Mouse (Mus musculus): Measurements from ENCODE around the gene Dicer1. TPM values are rescaled to one million over a fixed set of nuclear protein-coding genes. Genes with fewer than 3 reads are reported as not detected.
"Not testable (repeated sequence)": the region's sequence is repeated elsewhere in the genome, so short reads cannot be mapped to it uniquely, and the experiment has no call there.

Gene Dicer1
- total RNA-seq, 2 experiments from 2014 or later, result 52.3 to 54.4 TPM

DNA sequence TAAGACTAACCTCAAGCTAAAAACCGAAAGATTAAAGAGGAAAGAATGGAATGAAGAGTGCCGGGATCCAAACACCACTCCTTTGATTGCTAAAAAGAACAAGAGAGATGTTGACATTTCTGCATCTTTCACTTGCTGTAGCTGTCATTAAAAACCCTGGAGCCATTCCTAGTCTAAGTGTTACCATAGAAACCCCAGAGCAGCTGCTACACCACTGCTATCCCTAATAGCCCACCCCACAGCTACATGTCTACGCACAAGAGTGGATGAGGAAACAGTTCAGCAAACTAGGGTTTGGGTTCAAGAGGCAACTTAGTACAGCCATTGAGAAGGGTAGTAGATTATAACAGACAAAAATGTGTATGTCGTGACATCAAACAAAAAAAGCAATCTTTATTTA is 8.1 kb downstream of the Dicer1 start:
- no peak for DNase-seq (ENCODE audit: low spot score in 2 of 2)
- intact Hi-C loops (cut with DNase I), result no loop called here

- DNase-seq (ENCODE audit: low spot score in 2 of 2), result no peak
- intact Hi-C loops (cut with DNase I), result no loop called here
Observed at GRCm38 (mm10) chr12:104742247-104742646, 9.5 kb downstream of the Dicer1 start.

DNA sequence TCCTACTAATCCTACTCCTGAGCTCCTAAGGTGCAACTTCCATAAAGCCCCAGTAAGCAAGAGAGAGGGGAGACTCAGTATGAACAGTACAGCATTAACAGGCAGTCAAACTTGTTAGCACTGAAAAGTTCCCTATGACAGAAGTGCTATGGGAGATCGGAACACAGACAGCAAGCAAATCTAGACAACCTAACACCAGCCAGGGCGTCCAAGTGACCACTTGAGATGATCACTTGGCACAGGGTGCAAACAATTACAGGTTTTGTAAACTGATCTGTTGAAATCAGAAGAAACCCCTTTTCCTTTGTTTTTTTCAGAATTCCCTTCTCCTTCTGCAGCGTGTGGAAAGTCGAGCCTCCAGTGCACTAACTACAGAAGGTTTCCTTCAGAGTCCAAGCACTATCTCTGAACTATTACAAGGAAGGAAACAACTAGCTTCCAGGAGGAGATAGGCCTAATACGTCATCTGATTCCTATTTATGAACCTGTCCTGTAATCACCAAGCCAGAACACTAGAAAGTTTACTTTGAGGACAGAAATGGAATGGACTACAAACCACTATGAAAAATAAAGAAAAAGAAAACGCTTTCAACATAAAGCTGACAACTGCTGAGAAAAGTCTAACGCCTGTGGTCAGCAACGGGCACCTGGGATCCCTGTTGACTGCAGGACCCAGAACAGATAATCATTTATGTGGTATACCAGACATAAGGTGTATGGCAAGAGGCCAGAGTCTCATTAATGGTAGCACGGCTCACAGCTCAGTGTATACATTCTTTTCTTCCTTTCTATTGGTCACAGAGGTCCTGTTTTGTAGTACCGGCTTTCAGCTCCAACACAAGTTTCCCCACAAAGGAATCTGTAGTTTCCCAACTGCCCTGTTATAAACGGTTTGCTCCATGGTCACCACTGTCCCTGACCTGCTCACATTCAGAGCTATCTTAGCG is 10.6 kb downstream of the Dicer1 start:
- no peak for DNase-seq (ENCODE audit: low spot score in 2 of 2)
- intact Hi-C loops (cut with DNase I), result no loop called here

GRCm38 (mm10) chr12:104738931-104739330 is 12.8 kb downstream of the Dicer1 start:
- intact Hi-C loops (cut with DNase I), result loop anchor here (10.0 kb wide), 1 partner anchor 286 kb away; no protein-coding TSS in a partner anchor
- no peak for DNase-seq (ENCODE audit: low spot score in 2 of 2)

GRCm38 (mm10) chr12:104738446-104738845 is 13.3 kb downstream of the Dicer1 start:
- intact Hi-C loops (cut with DNase I), result loop anchor here (10.0 kb wide), 1 partner anchor 286 kb away; no protein-coding TSS in a partner anchor
- no peak for DNase-seq (ENCODE audit: low spot score in 2 of 2)

GRCm38 (mm10) chr12:104737666-104738065 is 14.1 kb downstream of the Dicer1 start:
- peak; percentile 48 to 64 for DNase-seq (ENCODE audit: low spot score in 2 of 2)
- intact Hi-C loops (cut with DNase I), result loop anchor here (10.0 kb wide), 1 partner anchor 287 kb away; no protein-coding TSS in a partner anchor

DNA sequence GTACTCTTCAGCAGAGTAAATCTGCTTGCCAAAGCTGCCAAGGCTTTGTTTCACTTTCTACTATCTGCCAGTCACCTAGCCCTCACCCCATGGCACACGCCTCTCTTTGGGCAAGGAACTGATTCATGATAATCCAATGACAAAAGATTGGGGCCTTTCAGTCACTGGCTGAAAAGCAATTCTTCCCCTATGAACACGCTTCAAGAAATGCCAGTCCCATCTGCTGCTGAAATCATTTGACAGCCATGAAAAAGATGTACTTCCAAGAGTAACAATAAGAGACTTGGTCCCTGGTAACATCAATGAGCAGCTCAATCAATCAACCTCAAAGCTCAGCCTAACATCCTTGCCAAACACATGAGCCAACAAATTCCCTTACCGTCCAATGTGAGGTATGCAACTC is 15.8 kb downstream of the Dicer1 start:
- intact Hi-C loops (cut with DNase I), result loop anchor here (10.0 kb wide), 1 partner anchor 289 kb away; no protein-coding TSS in a partner anchor
- DNase-seq (ENCODE audit: low spot score in 2 of 2), result no peak

DNA sequence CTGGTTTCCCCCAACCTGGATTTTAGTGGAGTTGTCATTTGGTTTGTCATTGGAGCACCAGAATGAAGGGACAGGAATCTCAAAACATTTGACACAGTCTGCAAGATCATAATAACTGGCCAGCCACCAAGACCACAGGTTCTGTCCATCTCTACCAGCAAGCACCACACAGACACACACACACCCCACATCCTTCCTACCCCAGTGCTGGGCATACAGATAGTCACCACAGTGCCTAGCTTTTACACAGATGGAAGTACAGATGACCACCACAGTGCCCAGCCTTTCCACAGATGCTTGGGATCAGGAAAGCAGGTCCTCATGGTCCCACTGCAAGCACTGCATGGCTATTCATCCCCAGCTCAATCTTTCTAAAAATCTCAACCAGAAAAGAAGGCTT is 18.6 kb downstream of the Dicer1 start:
- intact Hi-C loops (cut with DNase I), result loop anchor here (10.0 kb wide), 1 partner anchor 292 kb away; no protein-coding TSS in a partner anchor
- DNase-seq (ENCODE audit: low spot score in 2 of 2), result no peak

GRCm38 (mm10) chr12:104731782-104732181 is 20.0 kb downstream of the Dicer1 start:
- no peak for DNase-seq (ENCODE audit: low spot score in 2 of 2)
- intact Hi-C loops (cut with DNase I), result loop anchor here (10.0 kb wide), 1 partner anchor 293 kb away; no protein-coding TSS in a partner anchor

DNA sequence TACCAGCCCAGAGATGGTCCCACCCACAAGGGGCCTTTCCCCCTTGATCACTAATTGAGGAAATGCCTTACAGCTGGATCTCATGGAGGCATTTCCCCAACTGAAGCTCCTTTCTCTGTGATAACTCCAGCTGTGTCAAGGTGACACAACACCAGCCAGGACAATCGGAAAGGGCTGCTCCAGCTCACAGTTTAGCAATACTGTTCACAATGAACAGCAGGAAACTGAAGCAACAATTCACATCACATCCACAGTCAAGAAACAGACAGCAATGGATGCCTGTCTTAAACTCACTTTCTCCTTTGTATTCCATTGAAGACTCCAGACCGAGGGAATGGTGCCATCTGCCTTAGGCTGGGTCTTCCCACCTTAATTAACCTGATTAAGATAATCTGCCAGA is 25.3 kb downstream of the Dicer1 start:
- DNase-seq (ENCODE audit: low spot score in 2 of 2); intact Hi-C loops (cut with DNase I): not testable (repeated sequence)

DNA sequence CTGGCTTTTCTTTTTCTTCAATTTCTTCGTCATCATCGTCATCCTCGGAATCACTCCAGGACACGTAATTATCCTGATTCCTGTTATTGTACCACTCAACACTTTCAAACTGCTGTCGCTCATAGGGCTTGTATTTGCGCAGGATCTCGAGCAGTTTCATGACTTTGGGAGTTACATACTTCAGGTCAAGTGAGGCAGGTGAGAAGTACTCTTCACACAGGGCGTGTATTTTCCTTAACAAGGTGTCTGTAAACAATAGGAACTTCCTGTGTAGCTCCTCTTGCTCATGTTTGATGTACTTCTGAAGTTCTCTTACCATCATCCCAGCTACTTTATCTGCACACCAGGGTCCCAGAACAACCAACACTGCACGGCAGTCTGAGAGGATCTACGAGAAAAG is 29.7 kb downstream of the Dicer1 start:
- intact Hi-C loops (cut with DNase I), result no loop called here
- DNase-seq (ENCODE audit: low spot score in 2 of 2), result no peak

GRCm38 (mm10) chr12:104721011-104721410 is 30.7 kb downstream of the Dicer1 start:
- intact Hi-C loops (cut with DNase I), result no loop called here
- DNase-seq (ENCODE audit: low spot score in 2 of 2), result no peak

GRCm38 (mm10) chr12:104718956-104719355 is 32.8 kb downstream of the Dicer1 start:
- DNase-seq (ENCODE audit: low spot score in 2 of 2), result no peak
- intact Hi-C loops (cut with DNase I), result no loop called here

GRCm38 (mm10) chr12:104716409-104716808 is 35.3 kb downstream of the Dicer1 start:
- DNase-seq (ENCODE audit: low spot score in 2 of 2), result no peak
- intact Hi-C loops (cut with DNase I), result no loop called here

GRCm38 (mm10) chr12:104715453-104715852 is 36.3 kb downstream of the Dicer1 start:
- intact Hi-C loops (cut with DNase I), result no loop called here
- DNase-seq (ENCODE audit: low spot score in 2 of 2), result no peak

DNA sequence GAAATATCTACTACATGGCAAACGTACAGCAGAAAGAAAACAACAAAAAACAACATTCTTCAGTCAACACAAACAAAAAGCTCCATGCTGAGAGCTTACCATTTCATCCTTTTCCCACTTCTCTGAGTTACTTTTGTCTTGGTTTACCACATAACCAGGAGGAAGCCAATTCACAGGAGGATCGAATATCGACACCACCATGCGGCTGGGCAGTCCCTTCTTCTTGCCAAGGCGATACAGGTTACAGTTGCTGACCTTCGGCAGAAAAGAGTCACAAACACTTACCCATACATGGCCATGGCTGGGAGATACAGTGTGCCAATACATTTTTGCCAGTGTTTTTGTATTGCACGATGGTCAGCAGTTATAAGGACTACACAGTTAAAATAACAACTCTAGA is 51.5 kb downstream of the Dicer1 start:
- no peak for DNase-seq (ENCODE audit: low spot score in 2 of 2)
- intact Hi-C loops (cut with DNase I), result no loop called here

DNA sequence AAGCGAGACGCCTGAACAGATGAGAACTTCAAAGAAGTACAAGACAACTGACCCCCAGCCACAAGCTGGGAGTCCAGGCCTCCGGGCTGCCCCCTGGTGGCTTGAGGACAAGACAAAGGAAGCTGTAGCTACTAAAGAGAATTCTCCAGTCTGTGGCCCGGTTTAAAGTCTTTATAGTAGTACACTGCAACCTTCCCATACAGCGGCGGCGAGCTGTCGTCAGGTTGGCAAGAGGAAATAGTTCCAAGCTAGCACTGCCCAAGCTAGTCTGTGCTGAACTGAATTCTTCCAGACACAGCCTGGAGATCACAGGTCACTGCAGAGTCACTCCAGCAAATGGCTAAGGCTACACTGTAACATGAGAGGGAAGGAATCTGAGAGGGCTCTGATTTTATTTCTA is 52.0 kb downstream of the Dicer1 start:
- intact Hi-C loops (cut with DNase I), result loop anchor here (5.0 kb wide), 1 partner anchor 257 kb away; no protein-coding TSS in a partner anchor
- peak; percentile 49 to 63 for DNase-seq (ENCODE audit: low spot score in 2 of 2)

- intact Hi-C loops (cut with DNase I), result loop anchor here (5.0 kb wide), 1 partner anchor 253 kb away; no protein-coding TSS in a partner anchor
- no peak for DNase-seq (ENCODE audit: low spot score in 2 of 2)
Observed at GRCm38 (mm10) chr12:104695514-104695913, 56.2 kb downstream of the Dicer1 start.

DNA sequence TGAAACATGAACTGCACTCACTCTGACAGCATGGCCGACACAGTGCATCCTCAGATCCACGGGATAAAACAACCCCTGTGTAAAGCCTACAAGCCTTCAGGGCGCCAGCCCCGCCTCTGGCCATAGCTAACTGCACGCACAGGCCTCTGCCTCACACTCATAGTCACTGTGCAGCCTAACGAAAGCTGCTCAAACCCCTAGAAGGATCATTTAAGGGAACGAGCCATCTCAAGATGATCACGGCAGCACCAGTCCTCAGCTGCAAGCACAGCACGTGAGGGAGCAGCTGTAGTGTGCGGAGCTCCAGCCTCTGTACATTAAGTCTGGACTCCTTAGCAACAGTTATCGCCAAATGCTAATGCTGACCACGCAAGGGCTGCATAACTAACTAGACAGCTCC is 58.9 kb downstream of the Dicer1 start:
- DNase-seq (ENCODE audit: low spot score in 2 of 2), result peak in 1 of 2 experiments; percentile 33
- intact Hi-C loops (cut with DNase I), result no loop called here

DNA sequence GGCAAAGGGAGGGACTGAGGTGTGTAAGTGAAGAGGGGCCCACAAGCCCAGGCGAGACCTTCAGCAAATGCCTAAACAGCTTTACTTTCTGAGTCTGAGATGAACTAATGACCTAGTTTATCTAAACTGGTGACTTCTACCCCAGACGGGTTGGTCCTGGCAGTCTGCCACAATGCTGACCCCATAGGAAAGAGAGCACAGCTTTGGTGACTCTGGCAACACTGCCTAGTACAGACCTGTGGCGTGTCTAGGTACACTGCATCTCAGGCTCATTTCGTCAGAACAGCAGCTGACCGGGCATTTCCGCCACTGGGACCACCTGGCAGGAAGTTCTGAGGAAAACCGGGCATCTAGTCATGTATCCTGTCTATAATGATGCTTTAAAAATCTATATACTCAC is 61.3 kb downstream of the Dicer1 start:
- no peak for DNase-seq (ENCODE audit: low spot score in 2 of 2)
- intact Hi-C loops (cut with DNase I), result no loop called here

- intact Hi-C loops (cut with DNase I), result no loop called here
- DNase-seq (ENCODE audit: low spot score in 2 of 2), result no peak
Observed at GRCm38 (mm10) chr12:104688870-104689269, 62.9 kb downstream of the Dicer1 start.

Data from left cerebral cortex, postnatal 14 days (tissue).